Mouse (Mus musculus): Measurements from ENCODE around the gene Asgr1.
"Not testable (repeated sequence)": the region's sequence is repeated elsewhere in the genome, so short reads cannot be mapped to it uniquely, and the experiment has no call there.

Asgr1 gene

GRCm38 (mm10) chr11:70053898-70054570 lies at the start of gene Asgr1:
TSS of gene Asgr1 (plus strand) at chr11:70054085.
- DNase-seq = no peak

DNA sequence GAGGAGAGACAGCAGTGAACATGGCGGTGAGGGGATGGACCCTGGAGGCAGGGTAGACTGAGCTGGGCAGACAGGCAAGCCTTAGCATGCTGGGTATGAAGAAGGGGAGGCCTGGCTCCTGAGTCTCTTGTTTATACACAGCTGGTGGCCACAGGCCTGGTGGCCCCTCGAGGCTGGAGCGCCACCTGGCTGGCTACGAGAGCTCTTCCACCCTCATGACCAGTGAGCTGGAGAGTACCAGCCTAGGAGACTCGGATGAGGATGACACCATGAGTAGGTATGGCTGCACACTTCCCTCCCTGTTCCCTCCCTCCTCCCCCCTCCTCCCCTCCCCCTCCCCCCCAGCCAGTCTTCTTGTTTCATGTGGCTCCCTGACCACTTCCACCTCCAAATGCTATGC lies 48.4 kb upstream of the Asgr1 start:
- no peak for DNase-seq

DNA sequence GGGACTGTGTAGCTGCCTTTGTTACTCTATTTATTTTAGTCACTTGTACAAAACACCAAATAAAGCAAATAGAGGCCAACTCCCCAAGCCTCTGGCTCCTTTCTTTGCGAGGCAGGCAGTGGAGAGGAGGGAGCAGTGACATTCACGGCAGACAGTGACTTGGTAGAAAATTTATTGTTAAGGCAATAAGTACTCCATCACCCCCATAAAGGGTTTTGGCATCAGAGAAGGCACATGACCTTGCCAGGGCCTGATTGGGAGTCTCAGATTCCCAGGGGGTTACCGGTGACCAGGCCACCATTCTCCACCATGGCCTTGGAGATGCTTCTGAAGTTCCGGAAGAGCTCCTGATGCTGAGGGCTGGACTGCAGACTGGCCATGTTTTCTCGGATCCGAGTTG lies 43.9 kb upstream of the Asgr1 start:
- no peak for DNase-seq

- DNase-seq = no peak
Measured at GRCm38 (mm10) chr11:70010548-70010947, 43.3 kb upstream of the Asgr1 start.

DNA sequence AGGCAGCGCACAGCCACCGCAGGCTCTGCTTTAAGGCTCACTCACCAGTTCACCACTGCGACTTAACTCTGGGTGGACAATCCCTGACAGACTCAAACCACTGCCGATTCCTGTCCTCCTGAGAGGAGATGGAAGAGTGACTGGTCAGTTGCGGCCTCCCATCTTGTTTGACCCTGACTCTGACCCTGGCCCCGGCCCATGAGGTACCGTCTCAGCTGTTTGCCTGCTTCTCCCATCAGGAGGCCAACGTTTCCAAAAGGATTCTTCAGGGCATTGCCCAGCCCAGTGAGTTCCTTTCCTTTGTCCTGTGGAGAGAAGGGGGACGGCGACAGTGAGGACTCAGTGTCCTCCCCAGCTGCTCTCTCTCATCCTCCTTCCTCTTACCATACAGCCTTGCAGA lies 42.9 kb upstream of the Asgr1 start:
- no peak for DNase-seq

- no peak for DNase-seq
Measured at GRCm38 (mm10) chr11:70012931-70013330, 41.0 kb upstream of the Asgr1 start.

DNA sequence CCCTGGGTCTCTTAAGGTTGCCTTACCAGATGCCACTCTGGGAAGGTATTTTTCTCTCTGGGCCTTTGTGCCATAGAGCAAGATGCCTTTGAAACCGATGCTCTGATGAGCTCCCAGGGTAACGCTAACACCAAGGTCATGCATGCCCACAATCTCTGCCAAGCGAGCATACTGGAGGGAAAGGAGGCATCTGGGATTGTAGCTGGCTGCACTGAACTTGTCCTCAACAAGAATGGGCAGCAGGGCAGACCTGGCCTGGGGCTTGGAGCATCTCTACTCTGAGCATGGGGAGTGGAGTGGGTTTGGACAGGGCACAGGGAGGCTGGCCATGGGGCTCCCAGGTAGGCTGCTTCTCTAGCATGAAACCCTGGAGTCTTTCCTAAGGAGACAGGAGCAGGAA lies 40.5 kb upstream of the Asgr1 start:
- no peak for DNase-seq

DNA sequence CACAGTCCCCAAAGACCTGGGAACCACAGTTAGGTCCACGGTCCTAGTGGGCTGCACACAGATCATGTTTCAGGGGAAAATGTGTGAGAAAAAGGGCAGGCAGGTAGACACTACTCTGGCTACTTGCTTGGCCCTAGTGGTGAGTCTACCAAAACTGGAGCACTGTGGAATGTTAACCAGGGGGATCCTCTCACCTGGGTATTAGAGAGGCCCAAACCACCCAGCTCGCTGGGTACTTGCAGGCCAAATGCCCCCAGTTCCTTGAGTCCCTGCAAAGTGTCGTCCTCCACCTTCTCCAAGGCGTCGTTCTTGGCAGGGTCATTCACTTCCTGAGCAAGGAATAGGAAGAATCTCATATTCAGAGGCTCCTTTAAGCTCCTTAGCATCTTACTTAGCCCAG lies 39.8 kb upstream of the Asgr1 start:
- no peak for DNase-seq

DNA sequence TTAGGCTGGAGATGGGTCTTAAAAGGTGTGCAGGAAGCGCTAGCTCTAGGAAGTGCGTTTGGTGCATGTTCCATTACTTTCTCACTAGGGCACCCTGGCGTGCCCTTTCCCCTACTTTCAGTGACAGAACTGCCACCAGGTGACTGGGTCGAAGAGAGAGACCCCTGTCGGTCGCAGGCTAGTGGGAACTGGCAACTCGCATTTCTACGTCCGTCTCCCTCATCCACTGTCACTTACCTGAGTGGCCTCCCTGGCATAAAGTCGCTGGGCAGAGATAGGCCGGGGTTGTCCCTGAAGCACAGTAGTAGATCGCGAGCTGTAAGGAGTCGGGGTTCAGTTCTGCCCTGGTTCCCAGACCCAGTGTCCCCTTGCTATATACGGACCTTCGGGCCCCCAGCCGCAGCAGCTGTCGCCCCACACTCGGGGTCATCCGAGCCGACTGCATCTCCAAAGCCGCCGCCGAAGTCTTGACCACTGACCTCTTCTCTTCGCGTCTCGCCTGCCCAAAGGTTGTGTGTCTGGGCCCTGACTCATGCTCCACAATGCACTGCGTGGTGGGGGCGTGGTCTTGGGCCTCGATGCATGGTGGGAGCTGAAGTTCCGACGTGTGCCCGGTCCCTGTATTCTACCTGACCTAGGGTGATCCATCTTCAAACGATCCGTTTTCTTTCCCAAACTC lies 38.9 kb upstream of the Asgr1 start, which contains the start of gene Acadvl:
TSS of gene Acadvl (minus strand) at position 532 of the 679 bp plus-strand sequence.
- DNase-seq = peak; percentile 92

DNA sequence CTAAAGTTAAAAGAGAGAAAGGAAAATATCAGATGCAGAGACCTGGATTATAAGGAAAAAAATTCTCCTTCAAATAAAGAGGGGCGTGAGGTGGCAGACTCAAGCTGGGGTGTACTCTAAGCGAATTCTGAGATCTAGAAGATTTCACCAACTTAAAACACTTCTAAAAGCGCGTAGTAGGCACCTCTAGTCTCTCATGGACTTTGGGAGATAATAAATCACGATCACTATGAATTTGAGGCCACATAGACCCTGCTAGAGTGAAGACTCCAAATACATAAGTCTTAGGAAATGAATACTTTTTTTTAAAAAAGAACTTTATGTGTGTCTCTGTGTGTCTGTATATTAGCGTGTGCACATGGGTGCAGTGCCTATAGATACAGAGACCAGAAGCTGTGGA lies 38.2 kb upstream of the Asgr1 start:
- no peak for DNase-seq

DNA sequence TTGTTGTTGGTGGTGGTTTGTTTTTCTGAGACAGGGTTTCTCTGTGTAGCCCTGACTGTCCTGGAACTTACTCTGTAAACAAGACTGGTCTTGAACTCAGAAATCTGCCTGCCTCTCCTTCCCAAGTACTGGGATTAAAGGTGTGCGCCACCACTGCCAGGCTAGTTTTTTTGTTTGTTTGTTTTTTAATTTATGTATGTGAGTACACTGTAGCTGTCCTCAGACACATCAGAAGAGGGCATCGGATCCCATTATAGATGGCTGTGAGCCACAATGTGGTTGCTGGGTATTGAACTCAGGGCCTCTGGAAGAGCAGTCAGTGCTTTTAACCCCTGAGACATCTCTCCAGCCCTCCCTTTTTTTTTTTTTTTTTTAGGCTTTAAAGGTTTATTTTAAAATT lies 37.7 kb upstream of the Asgr1 start:
- not testable (repeated sequence) for DNase-seq

DNA sequence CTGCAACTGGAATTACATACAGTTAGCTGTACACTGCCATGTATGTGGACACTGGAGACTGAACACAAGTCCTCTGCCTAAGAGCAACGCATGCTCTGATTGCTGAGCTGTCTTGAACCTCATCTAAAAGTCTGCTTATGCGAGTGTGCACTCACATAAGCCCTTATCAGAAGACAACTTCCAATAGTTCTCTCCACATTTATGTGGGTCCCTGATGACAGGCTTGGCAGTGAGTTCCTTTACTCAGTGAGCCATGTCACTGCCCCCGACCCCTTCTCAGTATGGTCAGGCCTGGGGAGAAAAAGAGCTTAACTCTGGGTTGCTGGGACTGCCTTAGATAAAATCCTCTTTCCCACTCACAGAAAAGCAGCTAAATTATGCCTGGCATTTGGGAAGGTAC lies 37.2 kb upstream of the Asgr1 start, which contains the start of gene Dlg4:
TSS of gene Dlg4 (plus strand) at position 274 of the 400 bp plus-strand sequence.
- no peak for DNase-seq

DNA sequence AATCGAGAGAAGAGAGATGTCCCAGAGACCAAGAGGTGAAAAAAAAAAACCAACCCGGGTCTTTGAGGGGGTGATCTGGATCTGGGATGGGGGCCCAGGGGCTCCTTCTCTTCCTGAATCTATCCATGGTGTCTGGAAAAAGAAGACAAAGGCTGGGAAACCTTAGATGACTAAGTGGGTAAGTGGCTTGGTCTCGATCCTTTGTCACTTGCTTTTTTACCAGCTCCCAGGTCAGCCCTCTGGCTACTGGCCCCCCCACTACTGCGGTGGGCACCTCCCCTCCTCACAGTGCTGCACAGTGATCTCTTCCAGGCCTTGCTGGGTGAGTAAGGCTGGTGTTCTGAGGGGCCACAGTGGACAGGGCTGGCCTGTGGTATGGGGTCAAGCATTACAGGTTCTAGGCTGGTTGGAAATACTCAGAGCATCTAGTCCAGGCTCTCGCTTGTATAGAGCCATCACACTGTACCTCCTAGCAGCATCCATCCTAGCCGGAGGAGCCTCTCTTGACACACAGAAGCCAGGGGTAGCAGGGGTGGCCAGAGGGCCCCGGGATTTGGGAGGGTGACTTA lies 36.6 kb upstream of the Asgr1 start:
- DNase-seq = no peak

DNA sequence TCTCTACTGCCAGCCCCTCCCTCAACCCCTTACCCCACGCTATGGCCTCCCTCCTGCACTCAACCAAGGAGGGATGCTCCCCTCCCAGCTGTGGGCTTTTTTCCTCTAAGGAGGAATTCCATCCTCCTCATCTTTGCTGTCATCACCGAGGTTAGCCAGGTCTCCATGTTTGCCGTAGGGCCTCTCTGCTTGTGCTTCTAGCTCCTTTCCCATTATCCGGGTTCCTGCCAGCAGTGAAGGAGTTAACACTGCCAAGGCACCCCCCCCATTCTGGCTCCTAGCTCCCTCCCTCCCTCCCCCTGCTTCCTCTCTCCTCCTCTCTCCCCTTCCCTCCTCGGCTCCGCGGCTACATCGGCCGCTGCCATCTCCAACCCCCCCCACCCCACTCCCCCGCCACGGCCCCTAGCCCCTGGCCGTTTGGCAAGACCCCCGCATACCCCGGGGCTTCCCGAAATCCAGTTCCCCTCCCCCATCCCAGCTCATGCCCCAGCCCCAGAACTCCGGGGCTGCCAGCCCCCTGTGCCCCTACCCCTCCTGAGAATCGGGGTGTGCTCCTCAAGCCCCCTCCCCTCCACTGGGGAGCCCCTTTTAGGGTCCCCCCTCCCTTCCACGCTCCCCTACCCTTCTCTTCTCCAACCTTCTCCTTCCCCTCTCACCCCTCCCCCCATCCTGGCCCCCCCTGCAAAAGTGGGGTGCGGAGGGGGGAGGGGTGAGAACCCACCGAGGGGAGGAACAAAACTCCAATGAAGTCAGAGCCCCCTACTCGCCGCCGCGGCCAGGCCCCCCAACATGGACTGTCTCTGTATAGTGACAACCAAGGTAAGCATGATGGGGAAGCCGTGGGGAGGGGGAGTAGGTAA lies 35.5 kb upstream of the Asgr1 start:
- DNase-seq = peak; percentile 81

- peak; percentile 74 for DNase-seq
Measured at GRCm38 (mm10) chr11:70019495-70020021, 34.3 kb upstream of the Asgr1 start.

DNA sequence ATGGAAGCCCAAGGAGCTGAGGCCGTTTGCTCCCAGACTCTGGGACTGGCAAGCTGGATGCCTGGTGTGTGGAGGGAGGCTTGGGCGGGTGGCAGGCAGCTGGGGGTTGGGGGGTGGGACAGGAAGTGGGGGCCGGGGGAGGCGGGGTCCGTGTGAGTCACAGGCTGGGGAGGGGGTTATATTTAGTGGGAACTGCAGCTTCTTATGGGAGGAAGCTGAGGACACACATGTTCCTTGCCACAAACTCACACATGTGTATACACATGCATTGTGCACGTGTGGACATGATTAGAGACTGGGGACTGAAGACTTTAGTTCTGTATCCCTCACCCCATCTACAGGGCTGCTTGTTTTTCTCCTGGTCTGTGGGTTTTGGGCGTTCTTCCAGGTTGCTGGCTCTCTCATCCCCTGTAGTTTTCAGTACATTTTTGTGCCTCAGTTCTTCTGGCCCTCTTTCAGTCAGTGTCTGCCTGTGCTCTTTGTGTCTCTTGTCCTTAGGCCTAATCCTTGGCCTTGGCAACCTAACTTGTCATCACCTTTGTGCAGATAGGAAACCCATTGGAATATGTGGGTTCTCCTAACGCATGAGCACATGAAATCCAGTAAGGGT lies 33.8 kb upstream of the Asgr1 start:
- peak; percentile 78 for DNase-seq

DNA sequence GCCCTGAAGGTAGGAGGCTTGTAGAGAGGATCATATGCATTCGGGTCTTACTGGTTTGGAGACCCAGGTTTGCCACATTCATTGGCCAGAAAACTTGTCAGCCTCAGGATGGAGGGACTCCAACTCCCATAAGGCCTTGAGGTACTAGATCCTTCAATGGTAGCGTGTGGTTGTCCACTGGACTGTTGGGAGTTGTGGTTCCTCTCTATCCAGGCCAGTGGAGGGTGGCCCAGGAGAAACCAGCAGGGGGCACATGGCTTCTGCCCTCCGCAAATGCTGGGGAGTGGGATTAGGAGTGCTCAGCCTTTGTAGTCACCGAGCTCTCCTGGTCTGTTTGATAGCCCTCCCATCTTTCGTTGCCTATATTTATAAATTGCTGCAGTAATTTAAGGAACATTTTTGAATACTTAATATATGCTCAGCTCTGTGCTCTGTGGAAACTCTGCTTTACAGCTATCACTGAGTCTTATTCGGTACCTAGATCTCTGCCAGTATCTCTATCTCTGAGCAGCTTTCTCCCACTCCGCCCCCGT lies 33.1 kb upstream of the Asgr1 start:
- peak; percentile 89 for DNase-seq

- peak; percentile 98 for DNase-seq
Measured at GRCm38 (mm10) chr11:70021264-70022132, 32.4 kb upstream of the Asgr1 start.

- peak; percentile 47 for DNase-seq
Measured at GRCm38 (mm10) chr11:70023481-70024150, 30.3 kb upstream of the Asgr1 start.

GRCm38 (mm10) chr11:70024151-70024514 lies 29.8 kb upstream of the Asgr1 start:
- DNase-seq = peak; percentile 55

DNA sequence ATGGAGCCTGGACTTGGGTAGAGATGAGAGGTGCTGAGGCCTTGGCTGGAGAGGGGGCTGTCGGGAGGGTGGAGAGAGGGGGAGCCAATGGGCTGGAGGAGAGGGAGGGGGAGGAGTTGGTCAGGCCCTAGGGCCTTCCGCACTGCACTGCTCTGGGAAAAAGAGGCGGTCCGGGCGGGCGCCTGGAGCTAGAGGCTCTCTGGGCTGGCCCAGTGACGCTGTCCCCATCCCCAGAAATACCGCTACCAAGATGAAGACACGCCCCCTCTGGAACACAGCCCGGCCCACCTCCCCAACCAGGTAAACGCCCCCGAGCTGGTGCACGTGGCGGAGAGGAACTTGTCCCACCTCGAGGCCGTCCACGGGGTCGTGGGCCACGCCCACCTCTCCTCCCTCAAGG lies 27.2 kb upstream of the Asgr1 start:
- peak; percentile 82 for DNase-seq

All from cerebellum, adult 9-11 months (tissue).